Mouse (Mus musculus) gastrocnemius, adult 2 months (tissue): ENCODE results near the gene Nucb1. TPM values are rescaled to one million over a fixed set of nuclear protein-coding genes. Genes with fewer than 3 reads are reported as not detected.
"Not testable (repeated sequence)": the region's sequence is repeated elsewhere in the genome, so short reads cannot be mapped to it uniquely, and the experiment has no call there.

Source experiments
- DNase-seq: peaks from one replicate; pipeline ENCODE4 v3.0.0; 2022
- H3K27ac ChIP-seq: fragments of 200-600 bp; 2 replicates; pipeline ENCODE4 v1.8.1; 2022; ENCODE audit warnings: mild to moderate bottlenecking
- H3K4me3 ChIP-seq: fragments of 200-600 bp; 2 replicates; pipeline ENCODE4 v1.8.1; 2022; ENCODE audit warnings: mild to moderate bottlenecking, moderate library complexity
- CTCF ChIP-seq: fragments of 200-600 bp; IDR thresholded peaks from 2 replicates; pipeline ENCODE4 v1.8.1; 2022; ENCODE audit warnings: antibody characterized with exemption, mild to moderate bottlenecking, moderate library complexity
- intact Hi-C: fragments of 180-260 bp; cut with DNase I; formaldehyde crosslinking; loops from one replicate; pipeline ENCODE4 v1.15.1; 2025
- total RNA-seq, 2 experiments: library from RNA; stranded (reverse); gene quantifications; 2 replicates each; pipeline ENCODE4 v1.2.3; 2021

Nucb1 gene
- total RNA-seq, 2 experiments from 2014 or later, result 55.1 to 61.8 TPM

GRCm38 (mm10) chr7:45478774-45479173, 31.4 kb downstream of the Nucb1 start:
- Histone ChIP-seq H3K27ac (no peak overlapping the region), H3K4me3 (no peak overlapping the region)
- intact Hi-C loops, result loop anchor here (1.0 to 5.0 kb wide), 2 partner anchors 29 to 204 kb away; partner anchors contain the start of gene Ntn5
- no peak for DNase-seq
- no peak for TF ChIP-seq CTCF

GRCm38 (mm10) chr7:45477003-45477402, 33.2 kb downstream of the Nucb1 start:
- peak; percentile 75 for TF ChIP-seq CTCF
- peak; percentile 80 for DNase-seq
- intact Hi-C loops, result loop anchor here (2.0 to 5.0 kb wide), 2 partner anchors 84 to 205 kb away; partner anchors contain the start of gene Ntn5
- Histone ChIP-seq H3K4me3 (no peak overlapping the region), H3K27ac (peak overlapping the region; percentile 85)

- no peak overlapping the region for H3K4me3 ChIP-seq
- H3K27ac ChIP-seq, result peak overlapping the region; percentile 85
- TF ChIP-seq CTCF, result no peak
- intact Hi-C loops, result loop anchor here (2.0 to 5.0 kb wide), 2 partner anchors 84 to 206 kb away; partner anchors contain the start of gene Ntn5
- peak; percentile 5 for DNase-seq
These were observed 33.8 kb downstream of the Nucb1 start for GRCm38 (mm10) chr7:45476453-45476852.

- no peak for TF ChIP-seq CTCF
- Histone ChIP-seq H3K27ac (peak overlapping the region; percentile 91), H3K4me3 (peak overlapping the region; percentile 64)
- intact Hi-C loops, result loop anchor here (2.0 to 5.0 kb wide), 2 partner anchors 117 to 207 kb away; partner anchors contain the start of gene Ntn5
- DNase-seq, result peak; percentile 62
These were observed 34.8 kb downstream of the Nucb1 start for GRCm38 (mm10) chr7:45475291-45475969.

- peak; percentile 75 for DNase-seq
- intact Hi-C loops, result loop anchor here (1.0 kb wide), 1 partner anchor 55 kb away; the partner anchor contains the start of genes Plekha4 and Ppp1r15a
- no peak overlapping the region for H3K4me3 ChIP-seq
- peak; percentile 89 for TF ChIP-seq CTCF
- peak overlapping the region; percentile 48 for H3K27ac ChIP-seq
These were observed 39.3 kb downstream of the Nucb1 start for GRCm38 (mm10) chr7:45470869-45471268.

- intact Hi-C loops, result loop anchor here (5.0 kb wide), 1 partner anchor 235 kb away; no protein-coding TSS in a partner anchor
These were observed 43.0 kb downstream of the Nucb1 start for GRCm38 (mm10) chr7:45467090-45467670.

GRCm38 (mm10) chr7:45466283-45467089, 43.7 kb downstream of the Nucb1 start, which contains the start of gene Bax:
TSS of gene Bax (minus strand) at chr7:45466898.
- intact Hi-C loops, result loop anchor here (5.0 kb wide), 1 partner anchor 236 kb away; no protein-coding TSS in a partner anchor
- peak; percentile 97 for DNase-seq
- Histone ChIP-seq H3K4me3 (peak within 1 kb of the TSS; percentile 90), H3K27ac (peak within 1 kb of the TSS; percentile 93)
- TF ChIP-seq CTCF, result no peak; the same call in 1 of the 2 replicates

More at GRCm38 (mm10) chr7:45467090-45467670, 43.0 kb downstream of the Nucb1 start:
- DNase-seq, result no peak
- peak overlapping the region; percentile 90 for H3K4me3 ChIP-seq
- H3K27ac ChIP-seq, result peak overlapping the region; percentile 93
- no peak for TF ChIP-seq CTCF

- intact Hi-C loops, result loop anchor here (5.0 kb wide), 1 partner anchor 237 kb away; no protein-coding TSS in a partner anchor
- no peak for TF ChIP-seq CTCF
- H3K4me3 ChIP-seq, result peak overlapping the region; percentile 90
- no peak for DNase-seq
- no peak overlapping the region for H3K27ac ChIP-seq
These were observed 44.7 kb downstream of the Nucb1 start for GRCm38 (mm10) chr7:45465549-45465948.

GRCm38 (mm10) chr7:45465112-45465511, 45.1 kb downstream of the Nucb1 start:
- intact Hi-C loops, result loop anchor here (5.0 kb wide), 1 partner anchor 237 kb away; no protein-coding TSS in a partner anchor
- DNase-seq, result no peak
- no peak for TF ChIP-seq CTCF
- Histone ChIP-seq H3K4me3 (no peak overlapping the region; the same call in 1 of the 2 replicates), H3K27ac (no peak overlapping the region)

- H3K27ac ChIP-seq, result no peak overlapping the region
- DNase-seq, result peak; percentile 50
- no peak overlapping the region for H3K4me3 ChIP-seq
- no peak for TF ChIP-seq CTCF
- intact Hi-C loops, result no loop called here
These were observed 46.0 kb downstream of the Nucb1 start for GRCm38 (mm10) chr7:45463987-45464778.

- H3K4me3 ChIP-seq, DNase-seq, intact Hi-C loops, H3K27ac ChIP-seq: not testable (repeated sequence)
- peak; percentile 44 for TF ChIP-seq CTCF
These were observed 47.3 kb downstream of the Nucb1 start for GRCm38 (mm10) chr7:45462868-45463267.

GRCm38 (mm10) chr7:45462325-45462724, 47.9 kb downstream of the Nucb1 start:
- H3K4me3 ChIP-seq, result no peak overlapping the region
- intact Hi-C loops, result no loop called here

More at GRCm38 (mm10) chr7:45462325-45462724, 47.9 kb downstream of the Nucb1 start:
- no peak for TF ChIP-seq CTCF
- peak; percentile 12 for DNase-seq
- no peak overlapping the region for H3K27ac ChIP-seq
